Mouse (Mus musculus): ENCODE results near the gene Ube2o. TPM values are rescaled to one million over a fixed set of nuclear protein-coding genes. Genes with fewer than 3 reads are reported as not detected.

Gene Ube2o
- 9.7 and 9.8 TPM in 2 replicates for polyA plus RNA-seq (2014; fragmentation: Nextera tagmentation; extraction: Ambion mirVana)

DNA sequence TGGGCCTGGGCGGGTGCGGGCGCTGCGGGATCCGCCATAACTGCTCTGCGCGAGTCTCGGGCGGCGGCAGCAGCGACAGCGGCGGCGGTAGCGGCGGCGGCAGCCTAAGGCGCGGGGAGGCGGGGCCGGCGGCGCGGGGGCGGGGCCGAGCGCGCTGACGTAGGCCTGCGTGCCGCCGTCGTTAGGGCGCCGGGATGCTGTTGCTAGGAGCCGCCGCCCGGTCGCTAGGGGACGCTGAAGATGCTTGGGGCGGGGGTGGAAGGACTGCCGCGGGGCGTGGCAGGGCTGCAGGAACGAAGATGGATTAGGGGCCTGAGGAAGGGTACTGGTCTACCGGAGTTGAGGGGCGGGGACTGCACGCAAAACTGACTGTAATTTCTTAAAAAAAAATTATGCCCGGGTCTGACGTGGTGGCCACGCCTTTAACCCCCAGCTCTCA is at the start of gene Ube2o:
TSS of gene Ube2o (minus strand) at position 72 of the 439 bp plus-strand sequence.
- under 1% methylated on average over 45 of the region's 51 CpGs for WGBS
- Histone ChIP-seq H3K9ac (ENCODE audit: low read length) (peak within 1 kb of the TSS; percentile 86), H3K4me3 (ENCODE audit: low read depth, low read length) (peak within 1 kb of the TSS; percentile 98), H3K36me3 (ENCODE audit: control insufficient read depth, insufficient read depth, low read length) (no peaks in the 10 kb centered on the region), H3K4me1 (replicated peaks; ENCODE audit: control insufficient read depth, insufficient read depth, low read length) (peaks cover 11% of the 10 kb centered on the region; the same call in 1 of the 2 replicates), H3K27ac (ENCODE audit: low read depth) (peak within 1 kb of the TSS; percentile 51; the same call in 1 of the 2 replicates), H3K9me3 (ENCODE audit: control insufficient read depth, low read length) (no peaks in the 10 kb centered on the region), H3K4me2 (ENCODE audit: low read length) (peak within 1 kb of the TSS; percentile 90), H3K27me3 (replicated peaks; ENCODE audit: control insufficient read depth, insufficient read depth, low read length) (no peaks in the 10 kb centered on the region)
- DNase-seq (ENCODE audit: low spot score) (no peak), ATAC-seq (replicated peaks; ENCODE audit: low FRiP score, low TSS enrichment, low read depth) (peak; percentile 87)

DNA sequence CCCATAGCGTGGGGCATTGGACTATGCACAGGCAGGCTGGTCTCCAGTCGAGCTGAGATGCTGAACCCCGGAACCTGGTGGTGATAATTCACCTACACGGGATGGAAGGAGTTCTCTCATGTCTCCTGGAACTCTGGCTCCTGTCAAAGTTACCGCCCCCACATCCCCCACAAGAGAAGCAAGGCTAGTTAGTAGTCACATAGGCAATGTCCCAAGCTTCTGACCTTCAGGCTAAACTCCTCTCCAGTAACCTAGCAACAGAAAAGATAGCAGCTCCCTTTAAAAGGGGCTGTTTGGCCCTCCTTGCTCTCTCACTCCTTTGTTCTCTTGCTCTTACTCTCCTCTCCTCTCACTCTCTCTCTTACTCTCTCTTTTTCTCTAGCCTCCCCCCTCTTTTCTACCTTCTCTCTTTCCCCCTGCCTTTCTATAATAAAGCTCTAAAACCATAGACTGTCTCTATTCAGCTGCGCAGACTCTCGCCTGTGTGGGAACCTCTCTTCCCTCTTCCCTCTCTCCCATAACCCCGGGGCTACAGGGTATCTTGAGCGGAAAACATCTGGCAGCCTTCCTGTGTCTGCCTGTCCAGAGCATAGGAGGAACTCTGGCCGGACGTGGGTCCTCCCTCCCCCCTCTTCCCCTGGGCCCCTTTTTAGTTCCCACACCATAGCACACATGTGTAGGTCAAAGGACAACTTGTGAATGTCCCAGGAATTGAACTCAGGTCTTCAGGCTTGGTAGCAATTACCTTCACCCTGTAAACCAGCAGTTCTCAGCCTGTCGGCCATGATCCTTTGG is 49.1 kb upstream of the Ube2o start:
- H3K27me3 ChIP-seq (replicated peaks; ENCODE audit: control insufficient read depth, insufficient read depth, low read length) = no peaks in the 10 kb centered on the region
- no peaks in the 10 kb centered on the region for H3K9me3 ChIP-seq (ENCODE audit: control insufficient read depth, low read length)
- 42% methylated on average over 12 of the region's 12 CpGs for WGBS
- ATAC-seq (replicated peaks; ENCODE audit: low FRiP score, low TSS enrichment, low read depth) (no peak), DNase-seq (ENCODE audit: low spot score) (no peak)
- no peak overlapping the region for H3K4me3 ChIP-seq (ENCODE audit: low read depth, low read length)
- H3K4me1 ChIP-seq (replicated peaks; ENCODE audit: control insufficient read depth, insufficient read depth, low read length) = no peaks in the 10 kb centered on the region
- no peak overlapping the region for H3K4me2 ChIP-seq (ENCODE audit: low read length)
- H3K27ac ChIP-seq (ENCODE audit: low read depth) = 0 out of 2 replicates have a peak overlapping the region, but pooled peaks have one; percentile 11
- no peaks in the 10 kb centered on the region for H3K36me3 ChIP-seq (ENCODE audit: control insufficient read depth, insufficient read depth, low read length)
- no peak overlapping the region for H3K9ac ChIP-seq (ENCODE audit: low read length)

DNA sequence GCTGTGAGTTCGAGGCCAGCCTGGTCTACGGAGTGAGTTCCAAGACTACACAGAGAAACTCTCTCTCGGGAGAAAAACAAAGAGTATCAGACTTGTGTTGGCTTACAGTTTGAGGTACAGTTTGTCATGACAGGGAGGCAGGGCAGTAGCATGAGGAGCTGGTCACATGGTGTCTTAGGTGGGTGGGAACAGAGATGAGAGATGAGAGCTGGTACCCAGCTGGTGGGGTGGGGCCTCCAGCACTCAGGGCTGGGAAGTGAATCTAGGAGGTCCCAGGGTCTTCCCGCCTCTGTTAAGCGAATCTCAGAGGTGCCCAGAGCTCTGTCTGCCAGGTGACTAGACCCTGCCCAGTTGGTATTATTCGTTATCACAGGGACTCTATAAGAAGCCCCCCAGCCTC is 48.2 kb upstream of the Ube2o start:
- Histone ChIP-seq H3K9ac (ENCODE audit: low read length) (no peak overlapping the region), H3K9me3 (ENCODE audit: control insufficient read depth, low read length) (no peaks in the 10 kb centered on the region), H3K4me1 (replicated peaks; ENCODE audit: control insufficient read depth, insufficient read depth, low read length) (no peaks in the 10 kb centered on the region), H3K27me3 (replicated peaks; ENCODE audit: control insufficient read depth, insufficient read depth, low read length) (no peaks in the 10 kb centered on the region), H3K36me3 (ENCODE audit: control insufficient read depth, insufficient read depth, low read length) (no peaks in the 10 kb centered on the region), H3K4me3 (ENCODE audit: low read depth, low read length) (no peak overlapping the region), H3K27ac (ENCODE audit: low read depth) (no peak overlapping the region), H3K4me2 (ENCODE audit: low read length) (no peak overlapping the region)
- 90% methylated on average over 6 of the region's 6 CpGs for WGBS
- DNase-seq (ENCODE audit: low spot score) = no peak
- no peak for ATAC-seq (replicated peaks; ENCODE audit: low FRiP score, low TSS enrichment, low read depth)

DNA sequence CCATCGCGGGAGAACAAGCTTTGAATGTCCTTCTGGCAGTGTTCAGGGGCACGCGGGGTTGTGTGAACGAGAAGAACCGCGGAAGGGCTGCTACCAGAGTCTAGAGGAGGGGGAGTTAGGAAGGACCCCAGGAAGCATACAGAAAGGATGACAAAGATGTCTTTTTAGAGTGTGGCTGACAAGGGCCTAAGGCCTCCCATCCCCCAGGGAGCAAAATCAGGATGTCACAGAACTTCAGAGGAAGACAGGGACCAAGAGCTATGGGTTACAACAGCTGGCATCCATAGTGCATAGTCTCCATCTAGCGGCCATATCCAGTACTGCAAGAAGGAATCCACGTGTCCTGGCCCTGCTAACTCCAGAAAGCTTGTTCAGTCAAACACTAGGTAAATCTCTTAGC is 47.5 kb upstream of the Ube2o start:
- ATAC-seq (replicated peaks; ENCODE audit: low FRiP score, low TSS enrichment, low read depth) = peak; percentile 63

DNA sequence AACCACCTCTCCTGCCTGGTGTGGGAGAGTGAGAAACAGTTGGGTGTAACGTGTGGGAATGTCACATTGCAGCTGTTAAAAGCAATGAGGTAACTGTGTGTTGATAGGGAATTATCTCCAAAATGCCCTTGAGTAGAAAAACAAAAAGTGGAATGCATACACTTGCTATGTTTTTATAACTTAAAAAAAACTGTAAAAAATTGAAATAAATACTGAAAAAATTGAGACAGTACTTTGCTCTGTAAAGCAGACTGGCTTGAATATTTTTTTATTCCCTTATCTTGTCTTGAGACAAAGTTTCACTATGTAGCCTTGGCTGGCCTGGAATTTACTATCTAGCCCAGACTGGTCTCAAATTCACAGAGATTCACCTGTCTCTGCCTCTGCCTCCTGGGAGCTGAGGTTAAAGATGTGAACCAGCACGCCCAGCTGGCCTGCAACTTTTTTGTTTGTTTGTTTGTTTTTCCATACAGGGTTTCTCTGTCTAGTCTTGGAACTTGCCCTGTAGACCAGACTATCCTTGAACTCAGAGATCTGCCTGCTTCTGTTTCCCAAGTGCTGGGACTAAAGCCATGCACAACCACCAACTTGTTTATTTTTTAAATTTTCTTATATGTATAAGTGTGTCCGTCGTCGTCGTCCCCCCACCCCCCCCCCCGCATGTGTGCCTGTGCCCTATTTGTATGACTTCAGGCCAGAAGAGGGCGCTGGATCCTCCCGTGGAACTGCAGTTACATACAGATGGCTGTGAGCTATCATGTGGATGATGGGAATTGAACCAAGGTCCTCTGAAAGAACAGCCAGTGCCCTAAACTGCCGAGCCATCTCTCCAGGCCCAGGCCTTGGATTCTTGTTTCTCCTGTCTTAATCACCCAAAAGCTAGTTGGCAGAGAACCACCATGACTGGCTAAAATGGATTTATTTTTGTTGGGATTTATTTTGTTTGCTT is 46.1 kb upstream of the Ube2o start:
- no peaks in the 10 kb centered on the region for H3K9me3 ChIP-seq (ENCODE audit: control insufficient read depth, low read length)
- H3K4me2 ChIP-seq (ENCODE audit: low read length) = no peak overlapping the region
- H3K27ac ChIP-seq (ENCODE audit: low read depth) = no peak overlapping the region
- no peak overlapping the region for H3K9ac ChIP-seq (ENCODE audit: low read length)
- 44% methylated on average over 10 of the region's 10 CpGs for WGBS
- H3K27me3 ChIP-seq (replicated peaks; ENCODE audit: control insufficient read depth, insufficient read depth, low read length) = no peaks in the 10 kb centered on the region
- peaks cover 7% of the 10 kb centered on the region; the same call in 1 of the 2 replicates for H3K4me1 ChIP-seq (replicated peaks; ENCODE audit: control insufficient read depth, insufficient read depth, low read length)
- H3K36me3 ChIP-seq (ENCODE audit: control insufficient read depth, insufficient read depth, low read length) = no peaks in the 10 kb centered on the region
- no peak overlapping the region for H3K4me3 ChIP-seq (ENCODE audit: low read depth, low read length)
- no peak for DNase-seq (ENCODE audit: low spot score)
- ATAC-seq (replicated peaks; ENCODE audit: low FRiP score, low TSS enrichment, low read depth) = no peak

More for the DNA sequence above, 47.5 kb upstream of the Ube2o start:
- H3K27me3 ChIP-seq (replicated peaks; ENCODE audit: control insufficient read depth, insufficient read depth, low read length) = no peaks in the 10 kb centered on the region
- no peaks in the 10 kb centered on the region for H3K4me1 ChIP-seq (replicated peaks; ENCODE audit: control insufficient read depth, insufficient read depth, low read length)
- no peaks in the 10 kb centered on the region for H3K36me3 ChIP-seq (ENCODE audit: control insufficient read depth, insufficient read depth, low read length)
- WGBS = 58% methylated on average over 9 of the region's 9 CpGs
- DNase-seq (ENCODE audit: low spot score) = peak; percentile 96
- H3K9me3 ChIP-seq (ENCODE audit: control insufficient read depth, low read length) = no peaks in the 10 kb centered on the region
- H3K4me3 ChIP-seq (ENCODE audit: low read depth, low read length) = no peak overlapping the region
- H3K4me2 ChIP-seq (ENCODE audit: low read length) = no peak overlapping the region
- H3K9ac ChIP-seq (ENCODE audit: low read length) = no peak overlapping the region
- no peak overlapping the region for H3K27ac ChIP-seq (ENCODE audit: low read depth)

DNA sequence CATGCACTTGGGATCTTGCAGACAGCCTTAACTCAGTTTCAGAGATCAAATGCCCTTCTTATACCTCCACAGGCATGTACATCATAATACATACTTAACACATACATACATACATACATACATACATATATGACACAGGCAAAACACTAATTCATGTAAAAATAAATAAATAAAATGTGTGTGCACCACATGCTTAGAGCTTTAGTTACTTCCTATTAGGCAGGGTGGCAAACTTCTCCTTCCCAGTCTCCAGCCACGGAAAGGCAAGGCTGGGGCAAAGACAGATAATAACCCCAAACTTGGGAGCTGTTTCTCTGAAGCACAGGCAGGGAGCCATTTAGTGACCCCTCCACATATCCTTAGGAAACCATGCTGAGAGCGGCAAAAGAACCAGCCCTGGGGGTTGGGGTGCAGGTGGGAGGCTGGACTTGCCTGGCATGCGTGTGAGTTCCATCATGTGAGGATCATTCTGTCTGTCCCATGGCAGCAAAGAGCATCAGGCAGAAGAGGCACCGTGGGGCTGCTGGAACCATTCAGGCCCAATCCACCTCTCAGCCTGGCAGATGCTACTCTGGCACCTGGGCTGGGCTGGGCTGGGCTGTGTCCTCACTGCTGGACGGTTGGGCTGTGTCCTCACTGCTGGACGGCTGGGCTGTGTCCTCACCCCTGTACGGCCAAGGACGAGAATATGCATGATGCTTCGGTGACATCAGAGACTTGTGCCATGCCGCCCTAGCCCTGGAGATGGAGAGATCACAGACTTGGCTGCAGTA is 45.2 kb upstream of the Ube2o start, which contains the start of gene Rhbdf2:
TSS of gene Rhbdf2 (minus strand) at position 721 of the 773 bp plus-strand sequence.
- no peak within 1 kb of the TSS for H3K9ac ChIP-seq (ENCODE audit: low read length)
- H3K27ac ChIP-seq (ENCODE audit: low read depth) = no peak within 1 kb of the TSS
- H3K9me3 ChIP-seq (ENCODE audit: control insufficient read depth, low read length) = no peaks in the 10 kb centered on the region
- 72% methylated on average over 10 of the region's 10 CpGs for WGBS
- H3K4me2 ChIP-seq (ENCODE audit: low read length) = no peak within 1 kb of the TSS
- no peak for ATAC-seq (replicated peaks; ENCODE audit: low FRiP score, low TSS enrichment, low read depth)
- no peak within 1 kb of the TSS for H3K4me3 ChIP-seq (ENCODE audit: low read depth, low read length)
- H3K36me3 ChIP-seq (ENCODE audit: control insufficient read depth, insufficient read depth, low read length) = no peaks in the 10 kb centered on the region
- H3K4me1 ChIP-seq (replicated peaks; ENCODE audit: control insufficient read depth, insufficient read depth, low read length) = peaks cover 16% of the 10 kb centered on the region
- DNase-seq (ENCODE audit: low spot score) = no peak
- no peaks in the 10 kb centered on the region for H3K27me3 ChIP-seq (replicated peaks; ENCODE audit: control insufficient read depth, insufficient read depth, low read length)

DNA sequence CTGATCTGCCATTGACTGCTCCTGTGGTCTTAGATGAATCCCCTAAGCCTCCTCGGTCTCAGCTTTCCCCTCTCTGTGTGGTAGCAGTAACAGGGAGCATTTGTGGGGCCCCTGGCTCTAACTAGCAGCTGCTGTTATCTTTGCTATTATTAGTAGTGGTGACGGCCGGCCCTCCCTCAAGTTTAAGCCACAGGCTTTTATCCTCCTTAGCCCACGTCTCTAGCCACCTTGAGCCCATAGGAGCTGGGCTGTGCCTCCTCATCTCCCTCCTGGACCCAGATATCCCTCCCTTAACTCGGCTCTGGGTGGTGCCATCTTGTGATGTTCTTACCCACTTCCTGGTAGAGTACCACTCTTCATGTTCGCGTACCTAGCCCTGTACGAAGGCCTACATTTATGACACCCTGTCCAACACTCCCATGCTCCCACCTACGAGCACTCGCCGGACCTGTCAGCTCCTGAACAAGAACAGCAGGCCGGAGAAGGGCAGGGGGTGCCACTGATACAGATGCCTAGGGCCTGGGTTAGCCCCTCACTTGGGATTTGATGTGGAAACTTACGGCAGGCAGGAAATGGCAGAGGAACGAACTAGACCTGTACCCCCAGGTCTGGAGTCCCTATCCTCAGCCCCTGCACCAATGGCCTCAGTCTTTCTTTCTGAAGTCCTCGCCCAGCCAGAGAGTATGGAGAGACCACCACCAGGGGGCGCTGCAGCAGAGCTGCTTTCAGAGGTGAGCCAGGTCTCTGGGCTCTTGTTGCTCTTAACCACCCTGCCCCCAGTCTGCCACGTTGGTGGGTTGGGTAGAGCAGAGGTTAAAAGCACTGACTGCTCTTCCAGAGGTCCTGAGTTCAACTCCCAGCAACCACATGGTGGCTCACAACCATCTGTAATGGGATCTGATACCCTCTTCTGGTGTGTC is 44.1 kb upstream of the Ube2o start:
- H3K27ac ChIP-seq (ENCODE audit: low read depth) = no peak overlapping the region
- H3K4me3 ChIP-seq (ENCODE audit: low read depth, low read length) = no peak overlapping the region
- H3K36me3 ChIP-seq (ENCODE audit: control insufficient read depth, insufficient read depth, low read length) = no peaks in the 10 kb centered on the region
- no peaks in the 10 kb centered on the region for H3K27me3 ChIP-seq (replicated peaks; ENCODE audit: control insufficient read depth, insufficient read depth, low read length)
- H3K4me1 ChIP-seq (replicated peaks; ENCODE audit: control insufficient read depth, insufficient read depth, low read length) = peaks cover 28% of the 10 kb centered on the region
- no peak for ATAC-seq (replicated peaks; ENCODE audit: low FRiP score, low TSS enrichment, low read depth)
- no peak overlapping the region for H3K9ac ChIP-seq (ENCODE audit: low read length)
- 79% methylated on average over 17 of the region's 17 CpGs for WGBS
- H3K9me3 ChIP-seq (ENCODE audit: control insufficient read depth, low read length) = no peaks in the 10 kb centered on the region
- H3K4me2 ChIP-seq (ENCODE audit: low read length) = no peak overlapping the region
- DNase-seq (ENCODE audit: low spot score) = peak; percentile 74

Measured in intestine, embryonic 14.5 days (tissue).